Mouse (Mus musculus) intestine, postnatal 0 days (tissue): Measurements from ENCODE around the gene Dapp1. TPM values are rescaled to one million over a fixed set of nuclear protein-coding genes. Genes with fewer than 3 reads are reported as not detected.
A peak's percentile ranks its signal among the peaks of the same experiment; 100 is the strongest.

Experiments
- ATAC-seq: fragments of 200-750 bp; cut with Nextera tagmentation; 2 replicates; pipeline ENCODE4 v1.8.0; 2017; ENCODE audit warnings: mild to moderate bottlenecking, moderate TSS enrichment, moderate library complexity
- H3K27ac ChIP-seq: fragments of 300-500 bp; sonication (generic); 2 replicates; pipeline ENCODE4 v1.5.1; 2014; ENCODE audit warnings: mild to moderate bottlenecking, low read depth, low read length, moderate library complexity
- H3K27me3 ChIP-seq: fragments of 300-500 bp; sonication (generic); replicated peaks from 2 replicates; pipeline ENCODE4 v1.6.1; 2014; ENCODE audit warnings: low read length, mixed read lengths; ENCODE audit not compliant: control insufficient read depth, insufficient read depth
- H3K36me3 ChIP-seq: fragments of 300-500 bp; sonication (generic); 2 replicates; pipeline ENCODE4 v1.6.1; 2014; ENCODE audit warnings: mild to moderate bottlenecking, moderate library complexity; ENCODE audit not compliant: control insufficient read depth, insufficient read depth
- H3K4me1 ChIP-seq: fragments of 300-500 bp; sonication (generic); replicated peaks from 2 replicates; pipeline ENCODE4 v1.6.1; 2014; ENCODE audit warnings: antibody characterized with exemption, low read length, mixed read lengths; ENCODE audit not compliant: control insufficient read depth, insufficient read depth
- H3K4me2 ChIP-seq: fragments of 300-500 bp; sonication (generic); replicated peaks from 2 replicates; pipeline ENCODE4 v1.6.1; 2014; ENCODE audit warnings: low read depth, mild to moderate bottlenecking, moderate library complexity
- H3K4me3 ChIP-seq: fragments of 300-500 bp; sonication (generic); 2 replicates; pipeline ENCODE4 v1.5.1; 2014; ENCODE audit warnings: low read depth, low read length
- H3K9ac ChIP-seq: fragments of 300-500 bp; sonication (generic); 2 replicates; pipeline ENCODE4 v1.6.1; 2014; ENCODE audit warnings: mild to moderate bottlenecking, low read depth, low read length
- H3K9me3 ChIP-seq: fragments of 300-500 bp; sonication (generic); 2 replicates; pipeline ENCODE4 v1.6.1; 2016; ENCODE audit warnings: mixed run types; ENCODE audit not compliant: control insufficient read depth
- CTCF ChIP-seq: sonication (generic); IDR thresholded peaks from 2 replicates; pipeline ENCODE4 v1.5.1; 2016; ENCODE audit warnings: low read depth, mild to moderate bottlenecking, control low read depth, antibody characterized with exemption, moderate library complexity
- WGBS: fragments of 180-500 bp; shearing (Covaris S2); extraction: QIAGEN DNeasy Blood & Tissue Kit; methylation state at CpG from one replicate; pipeline ENCODE4 v1.1.7; 2014; 5-methylcytosine and 5-hydroxymethylcytosine counted together
- polyA plus RNA-seq: library from polyadenylated mRNA; unstranded; fragments of >200 nt; fragmentation: Nextera tagmentation; extraction: Ambion mirVana; gene quantifications from 2 replicates; pipeline ENCODE4 v1.2.1, GENCODE M21; 2015

Gene Dapp1
- polyA plus RNA-seq, 1 experiment from 2014 or later, result 70.6 TPM

DNA sequence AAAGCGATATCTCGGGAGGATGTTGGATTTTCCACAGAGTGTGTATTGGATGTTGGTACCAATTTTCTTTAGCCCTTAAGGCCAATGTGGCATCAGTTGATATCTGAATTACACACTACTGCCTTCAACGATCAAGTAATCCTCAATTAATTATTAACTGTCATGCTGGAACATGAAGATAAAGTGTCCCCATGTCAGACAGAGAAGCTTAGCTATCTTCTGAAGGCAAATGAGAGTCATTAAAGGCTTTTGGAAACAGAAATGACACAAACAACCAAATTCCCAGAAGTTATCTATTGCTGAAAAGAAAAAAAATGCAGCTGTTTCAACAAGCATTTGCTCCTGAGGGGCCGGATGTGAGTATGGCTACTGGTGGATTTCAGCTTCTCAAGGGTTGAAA, 40.7 kb upstream of the Dapp1 start:
- WGBS, result 64% methylated on average over 4 of the region's 4 CpGs
- Histone ChIP-seq H3K9me3 (no peaks in the 10 kb centered on the region), H3K27ac (no peak overlapping the region), H3K4me3 (no peak overlapping the region), H3K4me1 (no peaks in the 10 kb centered on the region), H3K36me3 (no peaks in the 10 kb centered on the region), H3K9ac (no peak overlapping the region), H3K4me2 (no peak overlapping the region), H3K27me3 (no peaks in the 10 kb centered on the region)
- no peak for TF ChIP-seq CTCF
- no peak for ATAC-seq

DNA sequence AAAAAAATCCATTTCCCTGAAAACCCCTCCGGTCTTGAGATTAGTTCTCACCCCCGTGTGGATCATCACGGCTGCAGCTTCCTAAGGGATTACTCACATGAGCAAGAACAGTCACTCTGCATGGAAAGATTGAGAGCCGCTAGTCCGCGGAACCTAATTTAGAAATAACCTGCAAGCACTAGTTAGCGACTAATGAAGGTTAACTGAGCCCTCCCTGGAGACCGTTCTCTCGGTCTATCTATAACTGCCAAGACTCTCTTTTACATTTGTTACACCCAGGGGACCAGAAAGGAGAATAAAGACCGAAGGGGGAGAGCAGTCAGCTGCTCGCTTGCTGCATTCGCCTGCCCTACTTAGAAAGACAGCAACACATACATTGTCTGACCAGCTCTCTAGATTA, 35.5 kb upstream of the Dapp1 start:
- Histone ChIP-seq H3K27ac (no peak overlapping the region), H3K4me1 (0 out of 2 replicates have a peak, but pooled peaks cover 5% of the 10 kb centered on the region), H3K9me3 (no peaks in the 10 kb centered on the region), H3K36me3 (no peaks in the 10 kb centered on the region), H3K27me3 (no peaks in the 10 kb centered on the region), H3K4me3 (no peak overlapping the region), H3K4me2 (no peak overlapping the region), H3K9ac (no peak overlapping the region)
- WGBS, result 93% methylated on average over 12 of the region's 12 CpGs
- no peak for ATAC-seq
- TF ChIP-seq CTCF, result no peak

DNA sequence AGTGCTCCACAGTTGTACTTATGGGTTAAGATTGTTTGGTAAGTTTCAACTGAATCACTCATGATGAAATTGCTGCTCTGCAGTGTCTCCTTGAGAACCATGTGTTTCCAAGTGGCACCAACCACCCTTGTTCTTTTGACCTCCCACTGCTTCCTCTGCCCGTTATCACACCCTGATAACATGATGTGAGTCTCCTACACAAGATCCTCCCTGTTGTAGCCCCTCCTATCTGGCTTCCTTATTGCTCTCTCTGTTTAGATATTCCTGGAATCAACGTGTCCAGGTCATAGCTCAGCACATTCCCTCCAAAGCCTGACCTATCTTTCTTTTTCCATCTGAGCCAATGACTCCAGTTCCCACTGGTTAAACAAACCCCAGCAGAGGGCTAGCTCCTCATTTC, 33.4 kb upstream of the Dapp1 start:
- no peak overlapping the region for H3K4me2 ChIP-seq
- H3K4me3 ChIP-seq, result no peak overlapping the region
- 0 out of 2 replicates have a peak, but pooled peaks cover 7% of the 10 kb centered on the region for H3K4me1 ChIP-seq
- peak overlapping the region; percentile 46; the same call in 1 of the 2 replicates for H3K27ac ChIP-seq
- no peaks in the 10 kb centered on the region for H3K27me3 ChIP-seq
- ATAC-seq, result peak; percentile 89
- no peak for TF ChIP-seq CTCF
- WGBS, result 23% methylated on average over 2 of the region's 2 CpGs
- no peaks in the 10 kb centered on the region for H3K36me3 ChIP-seq
- H3K9me3 ChIP-seq, result no peaks in the 10 kb centered on the region
- no peak overlapping the region for H3K9ac ChIP-seq

GRCm38 (mm10) chr3:138012351-138012750, 31.0 kb upstream of the Dapp1 start:
- Histone ChIP-seq H3K9me3 (no peaks in the 10 kb centered on the region), H3K4me1 (0 out of 2 replicates have a peak, but pooled peaks cover 7% of the 10 kb centered on the region), H3K27me3 (no peaks in the 10 kb centered on the region), H3K4me3 (no peak overlapping the region), H3K9ac (no peak overlapping the region), H3K36me3 (no peaks in the 10 kb centered on the region), H3K4me2 (no peak overlapping the region), H3K27ac (no peak overlapping the region)
- 18% methylated on average over 4 of the region's 4 CpGs for WGBS
- no peak for ATAC-seq
- TF ChIP-seq CTCF, result no peak

DNA sequence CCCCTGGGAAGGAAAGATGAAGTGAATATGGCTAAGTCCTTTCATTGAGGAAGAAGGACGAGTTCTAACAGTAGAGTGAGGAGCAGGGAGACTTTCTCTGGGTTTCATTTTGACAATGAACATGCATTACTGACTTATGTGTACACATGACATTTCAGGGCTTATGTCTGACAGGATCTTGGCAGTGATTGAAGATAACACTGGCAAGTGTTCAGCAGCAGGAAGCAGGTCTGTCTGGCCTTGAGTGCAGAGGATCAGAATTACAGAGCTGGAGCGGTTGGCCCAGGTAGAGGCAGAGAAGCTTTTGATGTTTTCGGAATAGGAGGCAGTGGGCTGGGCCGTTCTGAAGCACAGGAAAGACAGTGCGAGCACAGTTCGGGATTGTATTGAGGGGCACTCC, 26.8 kb upstream of the Dapp1 start:
- WGBS, result 60% methylated on average over 6 of the region's 6 CpGs

DNA sequence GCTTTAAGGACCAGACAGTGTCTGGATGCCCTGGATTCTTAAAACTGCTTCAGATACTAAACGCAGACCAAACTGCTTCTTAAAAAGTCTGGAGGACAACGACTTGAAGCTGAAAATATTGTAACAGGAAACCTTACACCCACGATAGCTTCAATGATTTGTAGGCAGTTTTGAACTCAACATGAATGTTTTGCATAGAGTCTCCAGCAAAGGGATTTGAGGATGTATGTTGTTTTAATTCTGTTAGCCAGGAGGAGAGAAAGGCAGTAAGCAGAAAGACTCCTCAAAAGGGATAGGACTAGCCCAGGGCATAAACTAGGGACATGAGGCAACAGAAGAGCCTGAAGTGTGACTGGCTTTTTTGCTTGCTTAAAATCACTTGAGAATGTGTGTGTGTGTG, 25.6 kb upstream of the Dapp1 start:
- Histone ChIP-seq H3K9ac (no peak overlapping the region), H3K9me3 (no peaks in the 10 kb centered on the region), H3K4me3 (no peak overlapping the region), H3K27me3 (no peaks in the 10 kb centered on the region), H3K27ac (no peak overlapping the region), H3K4me2 (no peak overlapping the region), H3K36me3 (no peaks in the 10 kb centered on the region), H3K4me1 (peaks cover 8% of the 10 kb centered on the region; the same call in 1 of the 2 replicates)
- ATAC-seq, result no peak
- 62% methylated on average over 3 of the region's 3 CpGs for WGBS
- no peak for TF ChIP-seq CTCF

More for the DNA sequence above, 26.8 kb upstream of the Dapp1 start:
- no peak overlapping the region for H3K27ac ChIP-seq
- ATAC-seq, result no peak
- H3K4me3 ChIP-seq, result no peak overlapping the region
- no peak overlapping the region for H3K4me2 ChIP-seq
- H3K36me3 ChIP-seq, result no peaks in the 10 kb centered on the region
- H3K9ac ChIP-seq, result no peak overlapping the region
- H3K4me1 ChIP-seq, result 0 out of 2 replicates have a peak, but pooled peaks cover 10% of the 10 kb centered on the region
- TF ChIP-seq CTCF, result no peak
- no peaks in the 10 kb centered on the region for H3K27me3 ChIP-seq
- H3K9me3 ChIP-seq, result no peaks in the 10 kb centered on the region

GRCm38 (mm10) chr3:138003264-138003663, 21.9 kb upstream of the Dapp1 start:
- no peak for TF ChIP-seq CTCF

More at GRCm38 (mm10) chr3:138003264-138003663, 21.9 kb upstream of the Dapp1 start:
- WGBS, result 78% methylated on average over 7 of the region's 7 CpGs
- Histone ChIP-seq H3K27ac (no peak overlapping the region), H3K4me1 (peaks cover 12% of the 10 kb centered on the region), H3K4me3 (no peak overlapping the region), H3K27me3 (no peaks in the 10 kb centered on the region), H3K9me3 (no peaks in the 10 kb centered on the region), H3K36me3 (no peaks in the 10 kb centered on the region), H3K9ac (no peak overlapping the region), H3K4me2 (no peak overlapping the region)
- no peak for ATAC-seq
